Mouse (Mus musculus): ENCODE results near the gene Gdpd5. TPM values are rescaled to one million over a fixed set of nuclear protein-coding genes. Genes with fewer than 3 reads are reported as not detected.

Gene Gdpd5
- total RNA-seq, 2 experiments from 2014 or later, result 40.8 to 42.4 TPM

GRCm38 (mm10) chr7:99430246-99430645 is 49.0 kb downstream of the Gdpd5 start:
- intact Hi-C loops (cut with DNase I), result no loop called here
- no peak for DNase-seq (ENCODE audit: extremely low spot score in 1 of 2, low spot score in 2 of 2)

GRCm38 (mm10) chr7:99432248-99432647 is 51.0 kb downstream of the Gdpd5 start:
- TF ChIP-seq CTCF (IDR thresholded peaks at IDR 0.05), result no peak
- H3K27ac ChIP-seq, result peak overlapping the region; percentile 53; the same call in 1 of the 2 replicates
- intact Hi-C loops (cut with DNase I), result no loop called here

More at GRCm38 (mm10) chr7:99430246-99430645, 49.0 kb downstream of the Gdpd5 start:
- no peak overlapping the region for H3K4me3 ChIP-seq
- H3K27ac ChIP-seq, result no peak overlapping the region
- no peak for TF ChIP-seq CTCF (IDR thresholded peaks at IDR 0.05)

DNA sequence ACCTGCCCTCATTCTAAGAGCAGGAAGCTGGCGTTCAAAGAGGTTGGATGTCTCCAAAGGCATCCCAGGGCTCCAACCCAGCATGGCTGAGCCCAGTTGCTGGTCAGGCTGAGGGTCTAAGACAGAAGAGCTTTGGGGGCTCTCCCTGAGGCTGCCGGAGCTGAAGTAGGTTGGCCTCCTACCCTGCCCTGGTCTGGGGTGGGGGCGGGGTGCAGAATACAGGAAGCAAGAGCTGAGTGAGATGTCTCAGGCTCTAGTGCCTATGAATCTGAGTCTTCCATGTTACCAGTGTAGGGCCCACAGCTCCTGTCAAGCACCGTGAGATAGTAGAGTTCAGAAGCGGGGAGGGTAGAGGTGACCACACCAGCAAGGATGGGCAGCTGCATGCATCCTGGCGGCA is 51.6 kb downstream of the Gdpd5 start:
- Histone ChIP-seq H3K27ac (peak overlapping the region; percentile 15; the same call in 1 of the 2 replicates), H3K4me3 (no peak overlapping the region)
- intact Hi-C loops (cut with DNase I), result no loop called here
- TF ChIP-seq CTCF (IDR thresholded peaks at IDR 0.05), result no peak
- no peak for DNase-seq (ENCODE audit: extremely low spot score in 1 of 2, low spot score in 2 of 2)

More at GRCm38 (mm10) chr7:99432248-99432647, 51.0 kb downstream of the Gdpd5 start:
- no peak overlapping the region for H3K4me3 ChIP-seq
- DNase-seq (ENCODE audit: extremely low spot score in 1 of 2, low spot score in 2 of 2), result peak; percentile 49 to 68

DNA sequence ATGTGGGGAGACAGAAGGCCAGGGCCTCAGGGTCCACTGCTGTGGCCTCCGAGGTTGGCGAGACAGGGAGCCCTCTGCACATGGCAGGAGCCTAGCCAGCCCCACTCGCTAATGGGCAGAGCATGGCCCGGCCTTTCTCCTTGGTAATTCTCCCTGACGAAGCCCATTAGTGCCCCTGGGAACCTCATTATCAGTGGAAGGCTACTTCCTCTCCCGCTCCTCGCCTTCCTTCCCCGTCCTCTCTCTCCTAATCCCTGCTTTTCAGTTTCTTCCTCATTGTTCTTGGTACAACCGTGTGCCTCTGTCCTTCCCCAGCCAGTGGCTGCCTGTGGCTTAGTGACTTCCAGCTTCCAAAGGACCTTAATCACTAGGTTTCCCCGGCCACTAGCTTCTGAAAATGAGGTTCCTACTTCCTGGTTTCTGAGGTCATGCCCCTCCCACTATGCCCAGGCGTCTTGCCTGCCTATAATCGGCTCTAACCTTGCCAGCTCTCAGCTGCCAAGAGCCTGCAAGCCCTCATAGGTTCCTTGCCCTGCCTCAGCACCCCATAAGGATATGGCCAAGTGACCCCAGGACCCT is 53.5 kb downstream of the Gdpd5 start:
- intact Hi-C loops (cut with DNase I), result no loop called here
- H3K4me3 ChIP-seq, result no peak overlapping the region
- no peak for DNase-seq (ENCODE audit: extremely low spot score in 1 of 2, low spot score in 2 of 2)
- TF ChIP-seq CTCF (IDR thresholded peaks at IDR 0.05), result no peak
- no peak overlapping the region for H3K27ac ChIP-seq

- intact Hi-C loops (cut with DNase I), result no loop called here
- no peak overlapping the region for H3K27ac ChIP-seq
- no peak for DNase-seq (ENCODE audit: extremely low spot score in 1 of 2, low spot score in 2 of 2)
- no peak overlapping the region for H3K4me3 ChIP-seq
- TF ChIP-seq CTCF (IDR thresholded peaks at IDR 0.05), result no peak
Measured at GRCm38 (mm10) chr7:99436530-99436929, 55.3 kb downstream of the Gdpd5 start.

DNA sequence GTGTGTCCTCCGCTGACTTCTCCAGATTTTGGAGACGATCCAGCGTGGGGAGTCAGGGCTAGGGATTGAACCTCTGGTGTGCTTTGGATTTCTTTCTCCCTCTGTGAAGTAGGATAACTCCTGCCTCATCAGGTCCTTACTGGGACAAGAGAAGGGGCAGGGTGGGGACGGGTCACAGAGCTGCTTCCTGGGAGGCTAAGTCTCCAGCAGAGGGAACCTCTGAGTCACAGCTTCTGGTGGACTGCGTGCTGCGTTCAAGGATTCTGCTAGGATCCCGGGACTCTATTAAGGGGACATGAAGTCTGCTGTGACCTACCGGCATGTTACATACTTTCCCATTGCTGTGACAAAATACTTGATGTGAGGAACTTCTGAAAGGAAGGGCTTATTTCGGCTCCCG is 57.7 kb downstream of the Gdpd5 start:
- intact Hi-C loops (cut with DNase I), result no loop called here
- peak; percentile 45 for TF ChIP-seq CTCF (IDR thresholded peaks at IDR 0.05)

DNA sequence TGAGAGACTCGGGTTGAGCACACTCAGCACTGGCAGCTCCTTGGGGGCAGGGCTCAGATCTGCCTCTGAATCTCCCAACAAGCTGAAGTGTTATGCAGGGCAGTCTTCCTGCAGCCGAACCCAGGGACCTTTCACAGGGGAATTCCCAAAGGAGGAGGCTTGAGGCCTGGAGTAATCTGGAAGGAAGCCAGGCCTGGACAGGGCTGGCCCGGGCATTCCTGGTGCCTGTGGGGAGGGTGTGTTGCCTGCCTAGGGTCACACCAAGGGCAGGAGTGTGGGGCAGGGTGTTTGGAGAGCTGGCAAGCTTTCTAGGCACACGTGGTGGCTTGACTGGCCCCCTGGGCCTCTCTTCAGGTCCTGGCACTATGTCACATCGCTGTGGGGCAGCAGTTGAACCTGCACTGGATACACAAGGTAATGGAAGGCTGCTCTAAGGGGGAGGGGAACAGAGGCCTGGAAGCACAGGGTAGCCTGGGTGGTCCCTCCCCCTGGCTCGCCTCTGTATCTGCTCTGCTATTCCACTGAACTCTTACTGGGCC is 60.4 kb downstream of the Gdpd5 start:
- intact Hi-C loops (cut with DNase I), result no loop called here
- TF ChIP-seq CTCF (IDR thresholded peaks at IDR 0.05), result no peak
- H3K27ac ChIP-seq, result no peak overlapping the region
- DNase-seq (ENCODE audit: extremely low spot score in 1 of 2, low spot score in 2 of 2), result no peak
- H3K4me3 ChIP-seq, result no peak overlapping the region

More for the DNA sequence above, 57.7 kb downstream of the Gdpd5 start:
- DNase-seq (ENCODE audit: extremely low spot score in 1 of 2, low spot score in 2 of 2), result no peak
- Histone ChIP-seq H3K4me3 (no peak overlapping the region), H3K27ac (no peak overlapping the region)

GRCm38 (mm10) chr7:99443164-99443563 is 62.0 kb downstream of the Gdpd5 start:
- Histone ChIP-seq H3K4me3 (no peak overlapping the region), H3K27ac (no peak overlapping the region)
- intact Hi-C loops (cut with DNase I), result no loop called here
- TF ChIP-seq CTCF (IDR thresholded peaks at IDR 0.05), result no peak
- no peak for DNase-seq (ENCODE audit: extremely low spot score in 1 of 2, low spot score in 2 of 2)

- no peak overlapping the region for H3K4me3 ChIP-seq
- TF ChIP-seq CTCF (IDR thresholded peaks at IDR 0.05), result peak; percentile 64
- no peak overlapping the region for H3K27ac ChIP-seq
- DNase-seq (ENCODE audit: extremely low spot score in 1 of 2, low spot score in 2 of 2), result no peak
- intact Hi-C loops (cut with DNase I), result no loop called here
Measured at GRCm38 (mm10) chr7:99444012-99444411, 62.8 kb downstream of the Gdpd5 start.

DNA sequence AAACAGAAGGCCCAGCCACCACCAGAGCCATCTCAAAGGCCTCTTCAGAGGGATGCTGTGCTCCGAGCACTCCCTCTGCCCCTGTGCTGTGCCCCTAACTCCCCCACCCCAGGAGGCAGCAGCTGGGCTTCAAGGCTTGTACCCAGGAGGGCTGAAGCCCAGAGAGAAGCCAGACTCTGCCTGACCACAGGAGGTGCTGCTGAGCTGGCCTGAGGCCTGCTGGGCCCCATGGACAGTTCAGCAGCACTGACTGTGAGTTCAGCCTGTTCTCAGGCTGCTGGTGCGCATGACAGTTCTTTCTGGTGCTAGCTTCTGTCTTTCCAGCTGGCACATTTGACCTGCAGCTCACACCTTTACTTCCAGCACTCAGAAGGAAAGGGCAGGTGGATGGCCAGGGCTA is 64.6 kb downstream of the Gdpd5 start:
- H3K4me3 ChIP-seq, result no peak overlapping the region
- DNase-seq (ENCODE audit: extremely low spot score in 1 of 2, low spot score in 2 of 2), result no peak
- intact Hi-C loops (cut with DNase I), result no loop called here
- TF ChIP-seq CTCF (IDR thresholded peaks at IDR 0.05), result peak; percentile 42
- no peak overlapping the region for H3K27ac ChIP-seq

GRCm38 (mm10) chr7:99447323-99447722 is 66.1 kb downstream of the Gdpd5 start:
- no peak for TF ChIP-seq CTCF (IDR thresholded peaks at IDR 0.05)
- H3K27ac ChIP-seq, result no peak overlapping the region
- no peak overlapping the region for H3K4me3 ChIP-seq
- intact Hi-C loops (cut with DNase I), result no loop called here
- DNase-seq (ENCODE audit: extremely low spot score in 1 of 2, low spot score in 2 of 2), result no peak

- Histone ChIP-seq H3K27ac (no peak overlapping the region), H3K4me3 (no peak overlapping the region)
- TF ChIP-seq CTCF (IDR thresholded peaks at IDR 0.05), result no peak
- intact Hi-C loops (cut with DNase I), result no loop called here
- no peak for DNase-seq (ENCODE audit: extremely low spot score in 1 of 2, low spot score in 2 of 2)
Measured at GRCm38 (mm10) chr7:99448619-99449018, 67.4 kb downstream of the Gdpd5 start.

DNA sequence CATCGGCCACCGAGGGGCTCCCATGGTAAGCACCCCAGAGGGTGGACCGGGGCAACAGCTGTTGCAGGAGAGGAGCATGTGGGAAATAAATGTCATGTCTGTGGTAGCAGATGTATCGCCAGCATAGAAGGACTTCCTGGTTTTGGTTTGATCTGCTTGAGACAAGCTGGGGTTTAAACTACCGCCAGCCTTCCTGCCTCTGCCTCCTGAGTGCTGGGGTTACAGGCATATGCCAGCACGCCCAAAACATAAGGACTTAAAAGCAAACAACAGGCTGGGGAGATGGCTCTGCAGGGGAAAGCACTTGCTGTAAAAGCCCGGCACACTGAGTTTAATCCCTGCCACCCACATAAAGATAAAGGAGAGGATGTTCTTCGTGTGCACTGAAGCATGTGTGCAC is 67.8 kb downstream of the Gdpd5 start:
- no peak for DNase-seq (ENCODE audit: extremely low spot score in 1 of 2, low spot score in 2 of 2)
- no peak for TF ChIP-seq CTCF (IDR thresholded peaks at IDR 0.05)
- H3K27ac ChIP-seq, result no peak overlapping the region
- intact Hi-C loops (cut with DNase I), result no loop called here
- no peak overlapping the region for H3K4me3 ChIP-seq

Measured in left cerebral cortex, adult 2 months (tissue).